Mouse (Mus musculus): ENCODE results near the gene Slc8a1. TPM values are rescaled to one million over a fixed set of nuclear protein-coding genes. Genes with fewer than 3 reads are reported as not detected.

Gene Slc8a1
- polyA plus RNA-seq (2015; fragmentation: Nextera tagmentation; extraction: Ambion mirVana): 5.1 and 5.5 TPM in 2 replicates

DNA sequence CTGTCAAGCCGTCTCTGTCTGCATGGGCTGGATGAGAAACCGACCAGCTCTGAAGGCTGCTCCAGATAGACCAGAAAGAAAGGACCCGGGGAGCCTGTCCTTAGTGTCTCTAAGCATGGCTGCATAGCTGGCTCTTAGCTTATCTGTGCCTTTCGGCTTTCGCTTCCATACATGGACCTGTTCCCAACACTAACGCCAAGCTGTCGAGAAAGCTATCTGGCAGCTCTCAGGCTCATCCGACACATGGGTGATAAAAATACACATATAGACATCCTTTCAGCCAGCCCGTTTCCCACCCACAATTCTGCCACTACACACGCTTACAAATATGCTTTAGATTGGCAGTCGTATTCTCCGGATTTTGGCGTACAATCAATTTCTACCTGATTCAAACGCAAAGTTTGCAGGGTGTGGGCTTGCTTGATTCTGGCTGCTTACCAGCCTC, at the start of gene Slc8a1:
TSS of gene Slc8a1 (minus strand) at position 67 of the 445 bp plus-strand sequence.
- Histone ChIP-seq H3K9ac (no peak within 1 kb of the TSS), H3K36me3 (no peaks in the 10 kb centered on the region), H3K27ac (no peak within 1 kb of the TSS), H3K27me3 (replicated peaks) (no peaks in the 10 kb centered on the region), H3K9me3 (no peaks in the 10 kb centered on the region), H3K4me2 (replicated peaks) (no peak within 1 kb of the TSS), H3K4me1 (replicated peaks) (no peaks in the 10 kb centered on the region), H3K4me3 (replicated peaks) (no peak within 1 kb of the TSS)
- ATAC-seq: 0 out of 2 replicates have a peak, but pooled peaks have one; percentile 12
- 72% methylated on average over 14 of the region's 14 CpGs for WGBS

DNA sequence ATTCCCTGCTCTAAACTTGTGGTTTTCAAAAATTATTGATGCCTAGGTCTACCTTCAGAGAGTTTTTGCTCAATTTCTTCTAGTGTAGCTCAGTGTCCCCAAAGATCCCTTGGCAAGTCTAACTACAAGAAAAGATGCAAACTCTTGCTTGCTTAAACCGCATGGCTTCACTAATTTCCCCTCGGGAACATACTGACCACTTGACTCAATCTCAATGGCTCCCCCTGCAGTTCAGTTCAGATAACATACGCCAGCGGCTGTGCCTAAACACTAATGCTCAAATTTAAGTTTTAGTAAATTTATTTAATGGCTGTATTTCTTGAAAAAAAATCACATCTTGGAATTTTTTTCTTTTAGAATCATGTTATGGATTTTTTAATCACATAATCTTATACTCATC, 49.2 kb upstream of the Slc8a1 start:
- Histone ChIP-seq H3K4me3 (replicated peaks) (no peak overlapping the region), H3K36me3 (no peaks in the 10 kb centered on the region), H3K4me1 (replicated peaks) (no peaks in the 10 kb centered on the region), H3K9me3 (no peaks in the 10 kb centered on the region), H3K27me3 (replicated peaks) (no peaks in the 10 kb centered on the region), H3K4me2 (replicated peaks) (no peak overlapping the region), H3K27ac (no peak overlapping the region), H3K9ac (no peak overlapping the region)
- no peak for ATAC-seq
- 43% methylated on average over 4 of the region's 4 CpGs for WGBS

DNA sequence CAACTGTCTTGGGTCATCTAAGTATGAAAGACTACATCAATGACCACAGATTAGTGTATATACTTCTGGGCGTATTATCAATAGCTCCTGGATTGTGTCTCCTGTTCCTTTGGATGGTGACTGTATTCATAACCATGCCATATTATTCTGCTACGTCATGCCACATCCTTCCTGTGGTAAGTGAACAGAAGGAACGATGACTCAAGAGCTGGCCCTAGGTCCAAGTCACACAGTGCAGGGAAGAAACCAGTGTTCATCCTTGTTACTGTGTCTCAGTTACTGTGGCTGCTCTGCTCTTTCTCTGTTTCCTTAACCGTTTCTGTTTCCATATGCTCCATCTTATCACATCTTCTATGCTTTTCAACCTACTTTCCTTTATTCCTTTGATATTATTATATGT, 44.1 kb upstream of the Slc8a1 start:
- H3K4me3 ChIP-seq (replicated peaks): no peak overlapping the region
- H3K27me3 ChIP-seq (replicated peaks): no peaks in the 10 kb centered on the region
- no peaks in the 10 kb centered on the region for H3K36me3 ChIP-seq
- ATAC-seq: no peak
- no peak overlapping the region for H3K4me2 ChIP-seq (replicated peaks)
- H3K9me3 ChIP-seq: no peaks in the 10 kb centered on the region
- no peak overlapping the region for H3K9ac ChIP-seq
- WGBS: 82% methylated on average over 4 of the region's 4 CpGs
- H3K4me1 ChIP-seq (replicated peaks): no peaks in the 10 kb centered on the region
- H3K27ac ChIP-seq: no peak overlapping the region

DNA sequence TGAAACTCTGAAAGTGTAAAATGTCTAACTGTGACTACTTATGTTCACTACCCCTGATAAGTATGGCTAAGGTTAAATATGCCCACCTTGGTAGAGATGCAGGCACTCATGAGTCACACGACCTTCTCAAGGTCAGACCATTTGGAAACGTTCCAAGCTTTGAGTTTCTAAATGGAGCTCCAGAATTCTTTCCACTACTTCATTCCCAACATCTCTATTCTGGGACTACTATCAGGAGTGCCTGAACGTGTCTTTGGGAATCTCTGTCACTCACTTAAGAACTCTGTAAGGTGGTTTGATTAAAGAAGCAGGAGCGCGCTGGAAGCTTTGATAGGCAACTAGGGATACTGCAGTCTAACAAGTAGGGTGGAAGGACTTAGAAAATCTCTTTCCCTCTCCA, 43.3 kb upstream of the Slc8a1 start:
- H3K9ac ChIP-seq: no peak overlapping the region
- no peaks in the 10 kb centered on the region for H3K27me3 ChIP-seq (replicated peaks)
- no peaks in the 10 kb centered on the region for H3K36me3 ChIP-seq
- no peaks in the 10 kb centered on the region for H3K4me1 ChIP-seq (replicated peaks)
- H3K4me3 ChIP-seq (replicated peaks): no peak overlapping the region
- H3K9me3 ChIP-seq: no peaks in the 10 kb centered on the region
- ATAC-seq: no peak
- 76% methylated on average over 5 of the region's 5 CpGs for WGBS
- H3K4me2 ChIP-seq (replicated peaks): no peak overlapping the region
- H3K27ac ChIP-seq: no peak overlapping the region

DNA sequence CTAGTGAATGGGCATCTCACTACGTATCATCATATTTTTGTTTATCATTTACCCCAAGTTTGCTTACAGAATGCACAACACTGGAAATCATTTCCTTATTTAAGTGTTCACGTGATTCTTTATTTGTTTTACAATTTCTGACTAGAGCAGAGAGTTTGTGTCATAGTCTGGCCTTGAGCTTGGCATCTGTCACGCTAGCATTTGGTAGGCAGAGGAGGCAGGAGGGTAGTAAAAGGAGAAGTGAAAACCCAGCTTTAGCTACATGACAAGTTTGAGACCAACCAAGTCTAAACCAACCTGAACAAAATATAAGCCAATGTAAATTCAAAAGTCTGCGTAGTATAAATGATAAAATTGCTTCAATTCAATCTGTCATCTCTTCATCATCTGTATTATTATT, 41.7 kb upstream of the Slc8a1 start:
- Histone ChIP-seq H3K4me3 (replicated peaks) (no peak overlapping the region), H3K4me1 (replicated peaks) (no peaks in the 10 kb centered on the region), H3K27ac (no peak overlapping the region), H3K4me2 (replicated peaks) (no peak overlapping the region), H3K36me3 (no peaks in the 10 kb centered on the region), H3K9me3 (no peaks in the 10 kb centered on the region), H3K27me3 (replicated peaks) (no peaks in the 10 kb centered on the region), H3K9ac (no peak overlapping the region)
- no peak for ATAC-seq
- 74% methylated on average over 4 of the region's 4 CpGs for WGBS

DNA sequence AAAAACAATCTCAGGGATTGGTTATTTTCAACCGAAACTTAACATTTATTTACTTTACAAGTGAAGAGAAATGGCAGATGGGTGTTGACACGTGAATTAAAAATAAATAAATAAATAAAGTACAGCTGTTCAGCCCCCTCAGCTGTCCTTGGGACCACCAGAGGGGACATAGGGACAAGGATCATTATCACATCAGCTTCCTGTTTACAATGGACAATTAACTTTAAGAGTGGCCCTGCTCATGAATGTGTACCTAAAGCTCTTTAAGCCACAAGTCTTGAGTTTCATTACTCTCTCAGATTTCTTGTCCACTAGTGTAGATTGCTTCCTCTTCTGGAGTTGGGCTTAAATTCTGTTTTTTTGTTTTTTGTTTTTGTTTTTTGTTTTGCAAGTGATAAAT, 12.5 kb upstream of the Slc8a1 start:
- Histone ChIP-seq H3K9ac (no peak overlapping the region), H3K27me3 (replicated peaks) (no peaks in the 10 kb centered on the region), H3K36me3 (no peaks in the 10 kb centered on the region), H3K4me3 (replicated peaks) (no peak overlapping the region), H3K4me1 (replicated peaks) (no peaks in the 10 kb centered on the region), H3K9me3 (no peaks in the 10 kb centered on the region), H3K4me2 (replicated peaks) (no peak overlapping the region), H3K27ac (no peak overlapping the region)
- no peak for ATAC-seq
- WGBS: 58% methylated on average over 2 of the region's 2 CpGs

DNA sequence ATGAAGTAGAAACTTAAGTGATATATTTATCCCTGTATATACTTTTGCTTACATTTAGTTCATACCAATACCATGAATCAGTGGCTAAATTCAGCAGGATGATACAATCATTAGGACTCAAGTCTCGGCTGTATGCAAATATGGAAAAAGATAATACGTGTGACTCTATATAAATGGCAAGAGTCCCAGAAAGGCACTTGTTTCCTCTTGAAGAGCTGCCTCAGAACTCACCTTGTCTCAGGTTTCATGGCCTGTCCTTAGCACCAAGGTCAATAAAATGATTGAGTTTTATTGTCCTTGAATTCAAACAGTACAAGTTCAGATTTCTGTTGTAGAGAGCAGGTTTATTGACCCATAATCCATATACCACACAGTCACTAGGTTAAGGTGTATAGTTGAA, 4.9 kb upstream of the Slc8a1 start:
- Histone ChIP-seq H3K9me3 (no peaks in the 10 kb centered on the region), H3K4me2 (replicated peaks) (no peak overlapping the region), H3K4me1 (replicated peaks) (no peaks in the 10 kb centered on the region), H3K9ac (no peak overlapping the region), H3K27me3 (replicated peaks) (no peaks in the 10 kb centered on the region), H3K4me3 (replicated peaks) (no peak overlapping the region), H3K36me3 (no peaks in the 10 kb centered on the region), H3K27ac (no peak overlapping the region)
- WGBS: 29% methylated on average over 2 of the region's 2 CpGs
- no peak for ATAC-seq

DNA sequence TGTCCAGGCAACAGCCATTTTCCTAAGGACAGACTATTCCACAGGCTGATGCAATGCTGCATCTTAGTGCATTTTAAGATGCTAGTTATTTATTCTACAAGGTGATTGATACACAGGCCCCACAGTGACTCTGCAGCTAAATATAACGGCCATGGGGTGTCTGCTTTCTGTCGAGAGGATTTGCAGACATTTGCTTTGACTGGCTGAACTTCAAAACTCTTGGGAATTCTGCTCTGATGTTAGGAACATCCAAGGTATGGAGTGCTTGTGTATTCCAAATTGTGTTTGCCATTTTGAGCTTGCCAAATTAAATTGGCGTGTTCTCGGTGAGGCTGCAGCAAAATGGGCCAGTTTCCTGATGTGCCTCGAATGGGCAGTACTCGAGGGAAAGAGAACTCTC, 2.4 kb upstream of the Slc8a1 start:
- H3K36me3 ChIP-seq: no peaks in the 10 kb centered on the region
- H3K27me3 ChIP-seq (replicated peaks): no peaks in the 10 kb centered on the region
- no peak overlapping the region for H3K9ac ChIP-seq
- H3K4me3 ChIP-seq (replicated peaks): no peak overlapping the region
- H3K27ac ChIP-seq: no peak overlapping the region
- H3K4me2 ChIP-seq (replicated peaks): no peak overlapping the region
- no peaks in the 10 kb centered on the region for H3K4me1 ChIP-seq (replicated peaks)
- no peaks in the 10 kb centered on the region for H3K9me3 ChIP-seq
- peak; percentile 49 for ATAC-seq
- 35% methylated on average over 6 of the region's 6 CpGs for WGBS

DNA sequence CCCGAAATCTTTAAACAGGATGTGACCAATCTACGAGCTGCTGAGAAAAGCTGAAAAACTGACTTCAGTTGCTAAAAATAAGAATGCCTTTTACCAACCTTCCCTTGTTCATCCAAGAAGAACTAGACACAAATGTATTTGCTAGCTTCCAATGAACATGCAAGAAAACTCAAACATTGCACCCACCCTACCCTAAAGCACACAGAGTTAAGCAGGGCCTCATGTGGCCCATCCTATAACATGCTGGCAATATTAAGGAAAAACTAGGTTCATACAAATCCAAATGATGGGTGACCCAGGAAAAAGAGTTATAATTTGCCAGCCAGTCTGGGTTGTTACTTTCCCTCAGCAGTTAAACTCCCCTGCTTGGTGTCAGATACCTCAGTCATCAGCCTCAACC, 398 bp downstream of the Slc8a1 start:
- Histone ChIP-seq H3K4me2 (replicated peaks) (no peak overlapping the region), H3K36me3 (no peaks in the 10 kb centered on the region), H3K27ac (no peak overlapping the region), H3K9ac (no peak overlapping the region), H3K9me3 (no peaks in the 10 kb centered on the region), H3K4me1 (replicated peaks) (no peaks in the 10 kb centered on the region), H3K4me3 (replicated peaks) (no peak overlapping the region), H3K27me3 (replicated peaks) (no peaks in the 10 kb centered on the region)
- 71% methylated on average over 2 of the region's 2 CpGs for WGBS
- ATAC-seq: no peak

DNA sequence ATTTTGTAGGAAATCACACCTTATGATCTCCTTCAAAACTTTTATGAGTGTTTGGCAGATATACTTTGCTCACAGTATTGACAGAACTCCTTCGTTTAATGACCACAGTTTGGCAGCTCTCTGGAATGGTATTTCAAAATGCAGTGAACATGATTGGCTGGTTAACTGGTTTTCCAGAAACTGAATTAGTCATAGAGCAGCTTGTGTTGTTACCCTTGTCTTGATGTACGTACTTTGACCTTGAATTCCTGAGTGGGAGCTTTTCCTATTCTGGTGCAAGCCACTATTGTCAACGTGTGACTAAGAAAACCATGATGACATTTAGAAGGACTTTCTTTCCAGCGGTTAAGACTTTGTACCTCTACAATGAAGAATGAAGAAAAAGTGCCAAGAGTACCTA, 868 bp downstream of the Slc8a1 start:
- Histone ChIP-seq H3K4me3 (replicated peaks) (no peak overlapping the region), H3K36me3 (no peaks in the 10 kb centered on the region), H3K4me2 (replicated peaks) (no peak overlapping the region), H3K9ac (no peak overlapping the region), H3K4me1 (replicated peaks) (no peaks in the 10 kb centered on the region), H3K9me3 (no peaks in the 10 kb centered on the region), H3K27ac (no peak overlapping the region), H3K27me3 (replicated peaks) (no peaks in the 10 kb centered on the region)
- no peak for ATAC-seq
- WGBS: 79% methylated on average over 4 of the region's 4 CpGs

DNA sequence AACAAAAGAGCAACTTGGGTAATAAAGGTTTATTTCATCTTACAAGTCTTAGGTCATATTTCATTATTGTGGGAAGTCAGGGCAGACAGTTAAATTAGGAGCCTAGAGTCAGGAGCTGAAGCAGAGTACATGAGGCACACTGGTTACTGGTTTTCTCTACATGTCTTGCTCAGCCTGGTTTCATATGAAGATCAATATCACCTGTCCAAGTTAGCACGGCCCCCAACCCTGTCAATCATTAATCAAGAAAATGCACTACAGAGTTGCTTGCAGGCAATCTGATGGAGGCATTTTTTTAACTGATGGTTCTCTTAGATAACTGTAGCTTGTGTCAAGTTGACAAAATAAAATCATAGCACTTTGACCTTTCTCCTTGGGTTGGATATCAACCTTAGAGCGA, 2.6 kb downstream of the Slc8a1 start:
- Histone ChIP-seq H3K9ac (no peak overlapping the region), H3K27ac (no peak overlapping the region), H3K27me3 (replicated peaks) (no peaks in the 10 kb centered on the region), H3K4me2 (replicated peaks) (no peak overlapping the region), H3K36me3 (no peaks in the 10 kb centered on the region), H3K4me3 (replicated peaks) (no peak overlapping the region), H3K9me3 (no peaks in the 10 kb centered on the region), H3K4me1 (replicated peaks) (no peaks in the 10 kb centered on the region)
- 65% methylated on average over 2 of the region's 2 CpGs for WGBS
- no peak for ATAC-seq

DNA sequence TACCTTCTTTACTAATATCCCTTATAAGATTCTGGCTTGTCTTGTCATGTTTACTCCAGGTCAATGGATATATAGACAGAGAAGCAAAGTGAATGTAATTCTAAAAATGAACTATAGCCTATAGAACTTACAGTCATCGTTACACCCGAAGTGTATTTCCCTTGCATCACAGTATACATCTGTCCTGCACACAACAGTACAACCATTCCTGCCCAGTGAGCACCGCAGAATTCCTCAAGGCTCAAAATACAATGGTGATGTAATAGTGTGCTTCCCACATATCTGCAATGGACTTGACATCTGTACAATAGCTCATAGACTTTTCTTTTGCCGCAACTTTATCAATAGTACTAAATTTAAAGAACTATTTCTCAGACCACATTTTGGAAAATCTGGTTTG, 8.3 kb downstream of the Slc8a1 start:
- Histone ChIP-seq H3K9me3 (no peaks in the 10 kb centered on the region), H3K4me1 (replicated peaks) (no peaks in the 10 kb centered on the region), H3K4me2 (replicated peaks) (no peak overlapping the region), H3K36me3 (no peaks in the 10 kb centered on the region), H3K27ac (no peak overlapping the region), H3K27me3 (replicated peaks) (no peaks in the 10 kb centered on the region), H3K4me3 (replicated peaks) (no peak overlapping the region), H3K9ac (no peak overlapping the region)
- ATAC-seq: no peak
- 90% methylated on average over 4 of the region's 4 CpGs for WGBS

DNA sequence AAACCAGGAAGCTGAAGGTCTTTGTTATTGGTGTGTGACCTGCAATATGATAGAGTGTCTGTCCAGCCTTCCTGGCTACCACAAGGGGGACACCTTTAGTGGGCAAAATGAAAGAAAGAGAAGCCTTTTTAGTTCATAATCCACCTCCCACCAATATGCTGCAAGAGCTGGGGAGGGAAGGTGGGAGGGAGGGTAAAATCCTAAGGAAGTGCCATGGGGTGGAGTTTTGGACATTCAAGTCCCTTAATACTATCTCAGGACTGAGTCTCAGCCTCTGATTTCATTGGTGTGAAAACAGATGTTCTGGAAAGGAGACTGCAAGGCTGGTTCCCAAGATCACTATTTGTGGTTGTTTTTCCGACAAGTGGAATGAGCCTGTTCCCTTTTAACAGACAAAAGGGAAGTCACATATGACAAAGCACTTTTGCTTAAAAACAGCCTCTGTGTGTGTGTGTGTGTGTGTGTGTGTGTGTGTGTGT, 25.9 kb downstream of the Slc8a1 start:
- Histone ChIP-seq H3K9ac (no peak overlapping the region), H3K27me3 (replicated peaks) (no peaks in the 10 kb centered on the region), H3K36me3 (no peaks in the 10 kb centered on the region), H3K27ac (no peak overlapping the region), H3K9me3 (no peaks in the 10 kb centered on the region), H3K4me2 (replicated peaks) (no peak overlapping the region), H3K4me3 (replicated peaks) (no peak overlapping the region), H3K4me1 (replicated peaks) (no peaks in the 10 kb centered on the region)
- ATAC-seq: no peak
- WGBS: 56% methylated on average over 1 of the region's 1 CpGs
